Mouse (Mus musculus): ENCODE measurements around the gene Agap1. TPM values are rescaled to one million over a fixed set of nuclear protein-coding genes. Genes with fewer than 3 reads are reported as not detected.

The Agap1 gene
- total RNA-seq, 2 experiments from 2014 or later, result 292 to 293 TPM

- Histone ChIP-seq H3K4me3 (no peak overlapping the region), H3K27ac (peak overlapping the region; percentile 4; the same call in 1 of the 2 replicates)
- peak; percentile 83 for TF ChIP-seq CTCF (conservative IDR thresholded peaks at IDR 0.05)
- DNase-seq (ENCODE audit: low spot score in 2 of 2), result peak in 1 of 2 experiments; percentile 62
These were observed 173.0 kb downstream of the Agap1 start for GRCm38 (mm10) chr1:89627650-89628049.

DNA sequence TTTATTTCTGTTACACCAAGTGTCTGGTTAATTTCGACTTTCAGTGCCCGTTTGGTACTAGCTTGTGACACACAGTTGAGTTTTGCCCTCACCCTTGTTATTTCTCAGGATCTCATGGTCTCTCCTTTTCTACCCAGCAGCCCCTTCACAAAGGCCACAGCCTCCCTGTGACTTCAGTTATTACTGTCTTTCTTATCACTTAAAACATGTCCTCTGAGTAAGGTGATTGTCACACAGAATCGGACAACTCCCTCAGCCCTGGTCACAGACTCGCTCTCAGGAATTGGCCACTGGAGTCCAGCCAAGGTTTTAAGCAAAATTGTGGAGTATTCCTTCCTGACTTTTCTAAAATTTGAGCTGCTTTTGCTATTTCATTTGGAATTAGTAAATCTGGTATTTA, 176.2 kb downstream of the Agap1 start:
- TF ChIP-seq CTCF (conservative IDR thresholded peaks at IDR 0.05), result no peak
- DNase-seq (ENCODE audit: low spot score in 2 of 2), result no peak
- H3K27ac ChIP-seq, result no peak overlapping the region
- no peak overlapping the region for H3K4me3 ChIP-seq

DNA sequence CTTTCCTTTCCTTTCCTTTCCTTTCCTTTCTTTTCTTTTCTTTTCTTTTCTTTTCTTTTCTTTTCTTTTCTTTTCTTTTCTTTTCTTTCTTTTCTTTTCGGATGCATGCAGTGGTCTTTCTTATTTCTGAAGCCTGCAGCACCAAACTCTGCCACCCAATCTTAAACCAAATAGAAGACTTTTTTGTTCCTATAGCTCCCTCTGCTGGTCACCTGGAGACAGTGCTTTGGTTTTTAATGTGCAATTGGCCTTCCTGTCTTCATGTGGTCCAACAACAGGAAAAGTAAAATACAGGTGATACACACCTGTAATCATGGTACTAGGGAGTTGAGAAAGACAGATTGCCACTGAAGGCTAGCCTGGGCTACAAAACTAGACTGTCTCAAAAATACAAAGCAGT, 177.1 kb downstream of the Agap1 start:
- DNase-seq (ENCODE audit: low spot score in 2 of 2), result peak; percentile 37 to 49
- H3K27ac ChIP-seq, result no peak overlapping the region
- TF ChIP-seq CTCF (conservative IDR thresholded peaks at IDR 0.05), result peak; percentile 85
- H3K4me3 ChIP-seq, result no peak overlapping the region

- peak; percentile 47 for TF ChIP-seq CTCF (conservative IDR thresholded peaks at IDR 0.05)
- H3K27ac ChIP-seq, result no peak overlapping the region
- H3K4me3 ChIP-seq, result no peak overlapping the region
- DNase-seq (ENCODE audit: low spot score in 2 of 2), result no peak
These were observed 179.4 kb downstream of the Agap1 start for GRCm38 (mm10) chr1:89634055-89634454.

DNA sequence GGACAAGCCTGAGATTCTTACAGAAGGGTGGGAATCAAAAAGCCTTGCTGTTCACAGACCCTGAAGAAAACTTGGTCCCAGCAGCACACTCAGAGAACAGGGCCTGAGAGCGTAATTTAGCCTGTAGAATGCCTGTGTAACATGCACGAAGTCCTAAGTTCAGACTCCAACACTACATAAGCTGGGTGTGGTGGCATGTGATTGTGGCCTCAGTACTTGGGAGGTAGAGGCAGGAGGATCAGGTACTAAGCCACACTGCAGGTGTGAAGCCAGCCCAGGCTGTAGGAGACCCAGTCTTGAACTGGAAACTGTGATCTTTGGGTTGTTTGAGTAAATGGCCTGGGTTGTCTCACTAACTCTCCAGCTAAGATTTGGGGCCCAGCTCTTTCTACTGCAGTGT, 180.5 kb downstream of the Agap1 start:
- Histone ChIP-seq H3K27ac (no peak overlapping the region), H3K4me3 (no peak overlapping the region)
- no peak for DNase-seq (ENCODE audit: low spot score in 2 of 2)
- TF ChIP-seq CTCF (conservative IDR thresholded peaks at IDR 0.05), result no peak

DNA sequence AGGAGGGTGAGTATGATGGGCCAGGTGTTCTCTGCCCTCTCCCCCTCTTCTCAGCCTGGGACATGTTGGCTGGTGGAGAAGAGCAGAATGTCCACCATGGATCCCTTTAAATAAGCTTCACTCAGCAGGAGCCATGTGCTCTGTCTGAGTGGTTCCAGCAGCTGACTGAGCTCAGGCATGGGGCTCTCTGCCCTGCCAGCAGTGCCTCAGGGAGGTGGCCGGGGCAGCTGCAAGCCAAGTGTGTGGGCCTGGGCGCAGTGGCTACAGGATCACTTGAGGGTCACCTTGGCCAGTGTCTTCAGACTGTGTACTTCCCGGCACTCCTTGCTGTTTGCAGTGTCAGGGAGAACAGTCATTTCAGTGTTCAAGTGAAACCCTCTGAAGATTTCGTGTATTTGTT, 183.1 kb downstream of the Agap1 start:
- DNase-seq (ENCODE audit: low spot score in 2 of 2), result no peak
- H3K4me3 ChIP-seq, result no peak overlapping the region
- TF ChIP-seq CTCF (conservative IDR thresholded peaks at IDR 0.05), result no peak
- no peak overlapping the region for H3K27ac ChIP-seq

GRCm38 (mm10) chr1:89643445-89644100, 189.0 kb downstream of the Agap1 start:
- H3K4me3 ChIP-seq, result peak overlapping the region; percentile 38; the same call in 1 of the 2 replicates
- DNase-seq (ENCODE audit: low spot score in 2 of 2), result peak in 1 of 2 experiments; percentile 73
- no peak overlapping the region for H3K27ac ChIP-seq
- TF ChIP-seq CTCF (conservative IDR thresholded peaks at IDR 0.05), result peak; percentile 85

GRCm38 (mm10) chr1:89644120-89644519, 189.5 kb downstream of the Agap1 start:
- no peak for TF ChIP-seq CTCF (conservative IDR thresholded peaks at IDR 0.05)
- no peak for DNase-seq (ENCODE audit: low spot score in 2 of 2)
- no peak overlapping the region for H3K27ac ChIP-seq
- H3K4me3 ChIP-seq, result peak overlapping the region; percentile 38; the same call in 1 of the 2 replicates

DNA sequence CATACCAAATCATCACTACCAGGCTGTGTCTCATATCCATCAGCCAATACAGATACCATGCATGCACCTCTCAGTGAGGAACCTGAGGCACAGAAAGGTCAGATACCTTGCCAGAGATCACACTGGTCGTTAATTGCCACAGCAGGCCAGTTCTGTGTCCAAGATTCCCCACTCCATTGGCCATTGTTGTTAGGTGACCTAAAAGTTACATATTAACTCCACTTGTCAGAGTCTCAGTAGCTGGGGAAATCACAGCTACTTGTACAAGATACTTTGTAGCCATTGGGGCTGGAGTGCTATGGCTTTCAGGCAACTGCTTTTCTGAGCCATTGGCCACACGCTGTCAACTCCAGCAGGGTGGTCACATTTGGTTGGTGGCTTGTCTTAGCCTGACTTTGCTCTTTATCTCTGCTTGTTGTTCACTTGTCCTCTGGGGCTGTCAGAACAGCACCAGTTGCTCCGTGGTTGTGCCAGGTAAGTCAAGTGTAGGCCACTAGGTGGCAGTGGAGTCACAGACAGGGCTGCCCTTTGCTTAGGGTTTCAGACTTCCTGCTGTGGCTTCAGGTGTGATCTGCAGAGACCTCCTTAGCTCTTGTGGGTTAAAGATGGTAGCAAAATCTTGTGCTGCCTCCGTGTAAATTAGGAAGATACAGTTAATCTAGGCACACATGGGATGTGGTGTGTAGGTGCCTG, 191.9 kb downstream of the Agap1 start:
- H3K27ac ChIP-seq, result no peak overlapping the region
- H3K4me3 ChIP-seq, result no peak overlapping the region
- DNase-seq (ENCODE audit: low spot score in 2 of 2), result peak; percentile 53 to 81
- peak; percentile 96 for TF ChIP-seq CTCF (conservative IDR thresholded peaks at IDR 0.05)

- no peak overlapping the region for H3K4me3 ChIP-seq
- DNase-seq (ENCODE audit: low spot score in 2 of 2), result no peak
- H3K27ac ChIP-seq, result no peak overlapping the region
- TF ChIP-seq CTCF (conservative IDR thresholded peaks at IDR 0.05), result no peak
These were observed 192.9 kb downstream of the Agap1 start for GRCm38 (mm10) chr1:89647505-89647904.

- TF ChIP-seq CTCF (conservative IDR thresholded peaks at IDR 0.05), result no peak
- DNase-seq (ENCODE audit: low spot score in 2 of 2), result no peak
- no peak overlapping the region for H3K27ac ChIP-seq
These were observed 196.0 kb downstream of the Agap1 start for GRCm38 (mm10) chr1:89650557-89650956.

GRCm38 (mm10) chr1:89656167-89656566, 201.6 kb downstream of the Agap1 start:
- TF ChIP-seq CTCF (conservative IDR thresholded peaks at IDR 0.05), result no peak
- no peak overlapping the region for H3K4me3 ChIP-seq
- DNase-seq (ENCODE audit: low spot score in 2 of 2), result no peak
- H3K27ac ChIP-seq, result peak overlapping the region; percentile 64; the same call in 1 of the 2 replicates

More at GRCm38 (mm10) chr1:89650557-89650956, 196.0 kb downstream of the Agap1 start:
- H3K4me3 ChIP-seq, result no peak overlapping the region

GRCm38 (mm10) chr1:89656643-89657321, 202.2 kb downstream of the Agap1 start:
- Histone ChIP-seq H3K27ac (peak overlapping the region; percentile 64), H3K4me3 (no peak overlapping the region)
- no peak for TF ChIP-seq CTCF (conservative IDR thresholded peaks at IDR 0.05)
- peak in 1 of 2 experiments; percentile 52 for DNase-seq (ENCODE audit: low spot score in 2 of 2)
